Mouse (Mus musculus) cerebellum, adult 2 months (tissue): Measurements from ENCODE around the gene Art3.

Experiments used
- CTCF ChIP-seq: fragments of 200-500 bp; IDR thresholded peaks from 2 replicates; pipeline ENCODE4 v1.5.1; 2011; ENCODE audit warnings: low read depth, mild to moderate bottlenecking, control low read depth, low read length, moderate library complexity, borderline replicate concordance; ENCODE audit not compliant: insufficient read depth
- POLR2A ChIP-seq: fragments of 200-500 bp; IDR thresholded peaks from 2 replicates; pipeline ENCODE4 v1.6.1; 2011; ENCODE audit warnings: low read length, control low read depth, borderline replicate concordance; ENCODE audit not compliant: insufficient read depth

DNA sequence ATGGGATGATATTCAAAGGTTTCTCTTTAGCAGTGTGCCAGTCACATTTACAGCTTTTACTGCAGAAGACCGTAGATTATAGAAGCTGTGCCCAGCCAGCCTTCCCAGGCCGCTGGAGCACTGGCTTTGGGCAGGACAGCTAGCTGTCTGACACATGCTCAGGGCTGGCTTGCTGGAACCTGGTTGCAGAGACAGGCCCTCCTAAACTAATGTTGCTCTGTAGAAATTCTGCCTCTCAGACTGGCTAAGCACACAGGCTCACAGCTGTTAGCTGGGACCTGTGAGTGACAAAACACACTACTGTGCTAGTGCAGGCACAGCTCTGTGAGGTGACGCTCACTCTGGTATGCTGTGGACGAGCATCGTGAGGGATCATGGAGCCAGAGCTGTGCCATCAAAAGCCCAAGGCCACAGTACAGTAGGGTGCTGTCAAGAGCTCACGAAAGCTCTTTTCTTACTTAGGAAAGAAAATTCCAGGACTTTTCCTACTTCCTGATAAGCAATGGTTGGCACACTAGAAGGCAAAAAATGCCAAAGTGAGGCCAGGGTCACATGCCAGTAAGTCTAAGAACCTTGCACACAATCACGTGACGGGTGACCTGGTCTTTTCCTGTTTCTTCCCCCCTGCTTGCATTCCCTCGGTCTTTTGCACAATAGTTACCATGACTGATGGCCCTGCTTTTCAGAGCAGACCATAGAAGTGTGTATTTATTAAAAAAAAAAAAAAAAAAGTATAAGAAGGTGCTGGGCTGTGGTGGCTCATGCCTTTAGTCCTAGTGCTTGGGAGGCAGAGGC is 77.9 kb downstream of the Art3 start:
- no peak for TF ChIP-seq CTCF
- no peak for TF ChIP-seq POLR2A
